Comparison of ENCODE assay signal across 27 mouse cellular contexts in genomic region chr17:57262901-57263550, GRCm38 (mm10).
"Had no signal": no experiment of that assay in that cellular context is flagged by ENCODE, and none has a peak within 500 bp of the region (broad histone marks: within the 10 kb centered on the region; RNA-seq: fewer than 3 reads in every experiment).

No protein-coding gene starts in this region.

- H3K4me1 ChIP-seq: hindbrain, embryonic 12.5 days had no signal

- H3K4me3 ChIP-seq: gastrocnemius, adult 2 months; heart, adult 2 months; heart, embryonic 13.5 days; heart, embryonic 15.5 days; hindbrain, embryonic 10.5 days; hindbrain, embryonic 12.5 days; intestine, embryonic 15.5 days; layer of hippocampus, adult 2 months; left cerebral cortex, adult 2 months; limb, embryonic 10.5 days; limb, embryonic 12.5 days; liver, embryonic 13.5 days; liver, embryonic 15.5 days had no signal

- H3K9me3 ChIP-seq: heart, embryonic 13.5 days; heart, embryonic 15.5 days; hindbrain, embryonic 10.5 days; hindbrain, embryonic 12.5 days; intestine, embryonic 15.5 days; limb, embryonic 10.5 days; limb, embryonic 12.5 days; liver, embryonic 13.5 days; liver, embryonic 15.5 days had no signal

- H3K27me3 ChIP-seq: heart, embryonic 13.5 days; heart, embryonic 15.5 days; hindbrain, embryonic 12.5 days; intestine, embryonic 15.5 days; limb, embryonic 12.5 days; liver, embryonic 13.5 days; liver, embryonic 15.5 days had no signal

- H3K9ac ChIP-seq: heart, embryonic 13.5 days; heart, embryonic 15.5 days; hindbrain, embryonic 12.5 days; hindbrain, embryonic 14.5 days; intestine, embryonic 15.5 days; limb, embryonic 12.5 days; liver, embryonic 13.5 days; liver, embryonic 15.5 days had no signal

- H3K27ac ChIP-seq: heart, adult 2 months; heart, embryonic 13.5 days; heart, embryonic 15.5 days; hindbrain, embryonic 10.5 days; hindbrain, embryonic 12.5 days; hindbrain, embryonic 14.5 days; intestine, embryonic 15.5 days; layer of hippocampus, adult 2 months; left cerebral cortex, adult 2 months; limb, embryonic 10.5 days; limb, embryonic 12.5 days; liver, embryonic 13.5 days; liver, embryonic 15.5 days had no signal

- DNase-seq: gastrocnemius, adult 2 months; gastrocnemius, postnatal 10 days; gastrocnemius, postnatal 25 days; heart, adult 2 months; heart, postnatal 4 days; kidney, adult 18-20 months; kidney, adult 8-10 months; kidney, postnatal 10 days; kidney, postnatal 25 days; kidney, postnatal 4 days; liver; liver, embryonic 13.5 days had no signal

- ATAC-seq: hindbrain, embryonic 16.5 days; inflammation-experienced regulatory T-cells, adult 6 months; intestine, embryonic 15.5 days; intestine, postnatal 0 days had no signal

- H3K4me2 ChIP-seq: heart, embryonic 13.5 days; heart, embryonic 15.5 days; hindbrain, embryonic 12.5 days; hindbrain, embryonic 14.5 days; intestine, embryonic 15.5 days; limb, embryonic 12.5 days; liver, embryonic 11.5 days; liver, embryonic 13.5 days; liver, embryonic 15.5 days had no signal

- H3K36me3 ChIP-seq: liver, embryonic 15.5 days had no signal
